Mouse (Mus musculus) small intestine, adult 2 months (tissue): Measurements from ENCODE around the gene Haus6.
"Not testable (repeated sequence)": the region's sequence is repeated elsewhere in the genome, so short reads cannot be mapped to it uniquely, and the experiment has no call there.

Experiments
- CTCF ChIP-seq: fragments of 200-500 bp; IDR thresholded peaks from 2 replicates; pipeline ENCODE4 v1.5.1; 2012; ENCODE audit warnings: low read depth, mild to moderate bottlenecking, control low read depth, inconsistent platforms, low read length, moderate library complexity, mixed read lengths; ENCODE audit not compliant: insufficient replicate concordance, insufficient read length; ENCODE audit errors: extremely low read depth
- POLR2A ChIP-seq: fragments of 200-500 bp; IDR thresholded peaks from 2 replicates; pipeline ENCODE4 v1.6.1; 2012; ENCODE audit warnings: low read depth, mild to moderate bottlenecking, control low read depth, inconsistent platforms, low read length, moderate library complexity

DNA sequence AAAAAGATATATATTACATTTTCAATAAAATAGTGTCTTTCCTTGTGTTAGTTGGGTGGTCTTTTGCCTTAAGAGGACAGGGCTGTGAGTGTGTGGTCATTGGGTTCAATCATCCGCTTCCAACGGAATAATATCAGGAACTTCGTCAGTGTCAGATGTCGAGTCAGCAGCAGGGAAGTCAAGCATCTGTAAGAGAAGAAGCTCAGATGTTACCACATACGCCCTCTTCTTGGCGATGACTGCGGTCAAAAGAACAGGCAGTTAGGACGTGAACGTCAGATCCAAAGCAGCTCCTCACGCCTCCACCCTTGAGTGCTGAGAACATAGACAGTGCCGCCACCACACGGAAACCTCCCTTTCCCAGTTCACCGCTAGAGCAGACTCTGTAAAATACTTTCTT, 36.5 kb upstream of the Haus6 start:
- not testable (repeated sequence) for TF ChIP-seq POLR2A, CTCF
